Mouse (Mus musculus) lung, embryonic 15.5 days (tissue): ENCODE results near the gene Thra. TPM values are rescaled to one million over a fixed set of nuclear protein-coding genes. Genes with fewer than 3 reads are reported as not detected.
A peak's percentile ranks its signal among the peaks of the same experiment; 100 is the strongest.

ENCODE experiments used
- ATAC-seq: fragments of 200-750 bp; cut with Nextera tagmentation; 2 replicates; pipeline ENCODE4 v1.8.0; 2017; ENCODE audit warnings: moderate number of reproducible peaks, borderline replicate concordance; ENCODE audit not compliant: low FRiP score, low TSS enrichment; ENCODE audit errors: extremely low read depth
- H3K27ac ChIP-seq: fragments of 300-500 bp; sonication (generic); 2 replicates; pipeline ENCODE4 v1.5.1; 2015; ENCODE audit warnings: moderate library complexity, mild to moderate bottlenecking, inconsistent platforms
- H3K27me3 ChIP-seq: fragments of 300-500 bp; sonication (generic); 2 replicates; pipeline ENCODE4 v1.6.1; 2015; ENCODE audit warnings: inconsistent platforms
- H3K36me3 ChIP-seq: fragments of 300-500 bp; sonication (generic); 2 replicates; pipeline ENCODE4 v1.6.1; 2015; ENCODE audit warnings: inconsistent platforms
- H3K4me1 ChIP-seq: fragments of 300-500 bp; sonication (generic); 2 replicates; pipeline ENCODE4 v1.6.1; 2015; ENCODE audit warnings: inconsistent platforms
- H3K4me2 ChIP-seq: fragments of 300-500 bp; sonication (generic); 2 replicates; pipeline ENCODE4 v1.6.1; 2015; ENCODE audit warnings: inconsistent platforms, mild to moderate bottlenecking, moderate library complexity
- H3K4me3 ChIP-seq: fragments of 300-500 bp; sonication (generic); 2 replicates; pipeline ENCODE4 v1.5.1; 2015; ENCODE audit warnings: mild to moderate bottlenecking, inconsistent platforms
- H3K9ac ChIP-seq: fragments of 300-500 bp; sonication (generic); 2 replicates; pipeline ENCODE4 v1.6.1; 2015; ENCODE audit warnings: inconsistent platforms
- H3K9me3 ChIP-seq: fragments of 300-500 bp; sonication (generic); 2 replicates; pipeline ENCODE4 v1.6.1; 2016; ENCODE audit warnings: inconsistent platforms
- WGBS: fragments of 180-500 bp; shearing (Covaris S2); methylation state at CpG from one replicate; pipeline ENCODE4 v1.1.7; 2015; 5-methylcytosine and 5-hydroxymethylcytosine counted together
- polyA plus RNA-seq: library from polyadenylated mRNA; unstranded; fragments of >200 nt; fragmentation: Nextera tagmentation; extraction: Ambion mirVana; gene quantifications from 2 replicates; pipeline ENCODE4 v1.2.1, GENCODE M21; 2015

Thra gene
- polyA plus RNA-seq, 1 experiment from 2014 or later, result 35.6 TPM

- peaks cover 24% of the 10 kb centered on the region for H3K36me3 ChIP-seq
- no peaks in the 10 kb centered on the region for H3K9me3 ChIP-seq
- no peaks in the 10 kb centered on the region for H3K27me3 ChIP-seq
- WGBS, result under 1% methylated on average over 42 of the region's 74 CpGs
- ATAC-seq, result peak; percentile 55; the same call in 1 of the 2 replicates
- peak overlapping the region; percentile 97 for H3K9ac ChIP-seq
- H3K4me1 ChIP-seq, result peaks cover 34% of the 10 kb centered on the region
- peak overlapping the region; percentile 81 for H3K4me3 ChIP-seq
- H3K27ac ChIP-seq, result peak overlapping the region; percentile 100
- H3K4me2 ChIP-seq, result peak overlapping the region; percentile 84
These were observed 55.5 kb downstream of the Thra start for GRCm38 (mm10) chr11:98795714-98796514.

- H3K36me3 ChIP-seq, result peaks cover 31% of the 10 kb centered on the region
- 2% methylated on average over 23 of the region's 23 CpGs for whole genome bisulfite sequencing
- H3K9me3 ChIP-seq, result no peaks in the 10 kb centered on the region
- ATAC-seq, result peak; percentile 10; the same call in 1 of the 2 replicates
- H3K4me3 ChIP-seq, result peak overlapping the region; percentile 81
- H3K4me1 ChIP-seq, result peaks cover 34% of the 10 kb centered on the region
- H3K27ac ChIP-seq, result peak overlapping the region; percentile 100
- H3K27me3 ChIP-seq, result no peaks in the 10 kb centered on the region
- H3K9ac ChIP-seq, result peak overlapping the region; percentile 97
- H3K4me2 ChIP-seq, result peak overlapping the region; percentile 84
These were observed 56.2 kb downstream of the Thra start for GRCm38 (mm10) chr11:98796515-98797216.

GRCm38 (mm10) chr11:98797306-98797705, 56.9 kb downstream of the Thra start:
- H3K9ac ChIP-seq, result peak overlapping the region; percentile 97
- H3K4me2 ChIP-seq, result peak overlapping the region; percentile 84
- H3K4me3 ChIP-seq, result peak overlapping the region; percentile 81
- WGBS, result 2% methylated on average over 5 of the region's 5 CpGs
- no peaks in the 10 kb centered on the region for H3K27me3 ChIP-seq
- peaks cover 38% of the 10 kb centered on the region for H3K36me3 ChIP-seq
- H3K9me3 ChIP-seq, result no peaks in the 10 kb centered on the region
- peak overlapping the region; percentile 100 for H3K27ac ChIP-seq
- ATAC-seq, result no peak
- peaks cover 34% of the 10 kb centered on the region for H3K4me1 ChIP-seq

- Histone ChIP-seq H3K4me3 (peak overlapping the region; percentile 81), H3K4me2 (peak overlapping the region; percentile 84), H3K9me3 (no peaks in the 10 kb centered on the region), H3K36me3 (peaks cover 43% of the 10 kb centered on the region), H3K27ac (peak overlapping the region; percentile 100), H3K27me3 (no peaks in the 10 kb centered on the region), H3K9ac (peak overlapping the region; percentile 97), H3K4me1 (peaks cover 30% of the 10 kb centered on the region)
- 40% methylated on average over 4 of the region's 4 CpGs for WGBS
- no peak for ATAC-seq
These were observed 57.5 kb downstream of the Thra start for GRCm38 (mm10) chr11:98797909-98798308.

GRCm38 (mm10) chr11:98804605-98805004, 64.2 kb downstream of the Thra start, which contains the start of gene Casc3:
Gene Casc3, plus strand, starts transcription at chr11:98804905.
- no peak for ATAC-seq
- Histone ChIP-seq H3K27me3 (no peaks in the 10 kb centered on the region), H3K4me3 (no peak within 1 kb of the TSS), H3K4me1 (peaks cover 9% of the 10 kb centered on the region; the same call in 1 of the 2 replicates), H3K4me2 (no peak within 1 kb of the TSS), H3K27ac (no peak within 1 kb of the TSS), H3K9me3 (no peaks in the 10 kb centered on the region), H3K36me3 (peaks cover 82% of the 10 kb centered on the region), H3K9ac (no peak within 1 kb of the TSS)
- WGBS, result 88% methylated on average over 5 of the region's 5 CpGs

GRCm38 (mm10) chr11:98808417-98808816, 68.0 kb downstream of the Thra start:
- no peak overlapping the region for H3K4me3 ChIP-seq
- no peak for ATAC-seq
- no peaks in the 10 kb centered on the region for H3K9me3 ChIP-seq
- H3K27ac ChIP-seq, result no peak overlapping the region; the same call in 1 of the 2 replicates
- H3K4me2 ChIP-seq, result no peak overlapping the region
- WGBS, result 51% methylated on average over 2 of the region's 2 CpGs
- peaks cover 66% of the 10 kb centered on the region for H3K36me3 ChIP-seq
- no peak overlapping the region for H3K9ac ChIP-seq
- H3K4me1 ChIP-seq, result peaks cover 19% of the 10 kb centered on the region
- no peaks in the 10 kb centered on the region for H3K27me3 ChIP-seq

- under 1% methylated on average over 83 of the region's 84 CpGs for WGBS
- Histone ChIP-seq H3K4me2 (peak overlapping the region; percentile 81), H3K4me3 (peak overlapping the region; percentile 85), H3K9ac (peak overlapping the region; percentile 88), H3K36me3 (peaks cover 66% of the 10 kb centered on the region), H3K27me3 (no peaks in the 10 kb centered on the region), H3K27ac (peak overlapping the region; percentile 98), H3K9me3 (no peaks in the 10 kb centered on the region), H3K4me1 (peaks cover 19% of the 10 kb centered on the region)
- peak; percentile 98 for ATAC-seq
These were observed 69.2 kb downstream of the Thra start for GRCm38 (mm10) chr11:98809457-98810290.

GRCm38 (mm10) chr11:98810686-98811085, 70.2 kb downstream of the Thra start:
- H3K36me3 ChIP-seq, result peaks cover 61% of the 10 kb centered on the region
- H3K4me2 ChIP-seq, result peak overlapping the region; percentile 81
- H3K9ac ChIP-seq, result peak overlapping the region; percentile 88
- H3K27ac ChIP-seq, result peak overlapping the region; percentile 98
- WGBS, result 27% methylated on average over 7 of the region's 7 CpGs
- no peaks in the 10 kb centered on the region for H3K9me3 ChIP-seq
- no peak for ATAC-seq
- peaks cover 19% of the 10 kb centered on the region for H3K4me1 ChIP-seq
- H3K27me3 ChIP-seq, result no peaks in the 10 kb centered on the region
- peak overlapping the region; percentile 85 for H3K4me3 ChIP-seq

- 91% methylated on average over 1 of the region's 1 CpGs for WGBS
- no peak overlapping the region for H3K9ac ChIP-seq
- no peak overlapping the region for H3K4me3 ChIP-seq
- no peak overlapping the region for H3K4me2 ChIP-seq
- peaks cover 82% of the 10 kb centered on the region for H3K36me3 ChIP-seq
- H3K27ac ChIP-seq, result no peak overlapping the region
- ATAC-seq, result no peak
- 0 out of 2 replicates have a peak, but pooled peaks cover 4% of the 10 kb centered on the region for H3K9me3 ChIP-seq
- no peaks in the 10 kb centered on the region for H3K4me1 ChIP-seq
- H3K27me3 ChIP-seq, result no peaks in the 10 kb centered on the region
These were observed 76.3 kb downstream of the Thra start for GRCm38 (mm10) chr11:98816706-98817239.
